Mouse (Mus musculus) left cerebral cortex, postnatal 4 days (tissue): Measurements from ENCODE around the gene Olfr165. TPM values are rescaled to one million over a fixed set of nuclear protein-coding genes. Genes with fewer than 3 reads are reported as not detected.
"Not testable (repeated sequence)": the region's sequence is repeated elsewhere in the genome, so short reads cannot be mapped to it uniquely, and the experiment has no call there.

Experiments used
- DNase-seq: peaks from one replicate; pipeline ENCODE4 v3.0.0-alpha.2; 2022
- intact Hi-C: fragments of 180-260 bp; cut with DNase I; formaldehyde crosslinking; loops from one replicate; pipeline ENCODE4 v1.15.1; 2025
- total RNA-seq, 2 experiments: library from RNA; stranded (reverse); gene quantifications; 2 replicates each; pipeline ENCODE4 v1.2.3; 2021

Olfr165 gene
- not detected for total RNA-seq

GRCm38 (mm10) chr16:19423034-19423433 is at the start of gene Olfr165:
Gene Olfr165, minus strand, starts transcription at chr16:19423134.
- intact Hi-C loops = no loop called here
- no peak for DNase-seq

DNA sequence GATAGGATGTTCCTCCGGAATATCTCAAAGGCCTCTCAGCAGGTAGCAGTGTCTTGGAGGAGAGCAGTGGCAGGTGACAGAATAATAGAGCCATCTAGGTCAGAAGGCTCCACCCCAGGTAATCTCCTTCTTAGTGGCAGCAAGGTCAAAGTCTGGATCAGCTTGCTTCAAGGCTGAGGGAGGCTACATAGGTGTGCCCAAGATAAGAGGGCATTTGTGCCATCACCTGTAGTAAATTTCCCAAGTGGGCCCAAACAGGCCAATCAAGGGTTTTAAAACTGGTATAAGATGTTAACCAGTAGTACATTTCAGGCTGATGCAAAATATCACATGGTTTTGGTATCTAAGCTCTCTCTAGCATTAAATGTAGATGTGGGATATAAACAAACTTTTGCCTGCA is 41.4 kb upstream of the Olfr165 start:
- DNase-seq = no peak
- intact Hi-C loops = no loop called here

- DNase-seq, intact Hi-C loops: not testable (repeated sequence)
Observed at GRCm38 (mm10) chr16:19458741-19459140, 35.8 kb upstream of the Olfr165 start.

DNA sequence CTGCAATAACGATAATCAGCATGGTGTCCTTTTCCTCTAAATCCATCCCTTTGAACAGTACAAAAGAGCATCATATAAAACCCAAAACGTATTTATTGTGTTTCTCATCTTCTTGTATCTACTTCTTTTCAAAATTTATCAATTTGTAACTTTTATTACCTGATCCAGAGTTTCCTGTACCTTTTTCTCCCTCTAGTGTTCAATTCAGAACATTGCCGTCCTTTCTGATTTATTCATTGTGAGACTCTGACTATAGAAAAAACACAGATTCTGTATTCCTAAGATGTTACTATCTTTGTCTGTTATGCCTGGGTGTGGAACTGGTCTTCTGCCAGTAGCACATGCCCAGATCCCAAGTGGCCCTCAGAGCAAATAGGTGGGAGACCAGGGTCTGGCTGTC is 35.0 kb downstream of the Olfr165 start:
- intact Hi-C loops = no loop called here
- no peak for DNase-seq

Other genes with a start within 250 kb of the Olfr165 start
- not detected for gene Olfr164, start 109.1 kb downstream of the Olfr165 start, total RNA-seq
- gene Olfr166, start 60.6 kb upstream of the Olfr165 start, total RNA-seq = not detected
- not detected for gene Olfr167, start 99.1 kb upstream of the Olfr165 start, total RNA-seq
- not detected for gene Olfr168, start 112.4 kb upstream of the Olfr165 start, total RNA-seq
- not detected for gene Olfr169, start 148.7 kb upstream of the Olfr165 start, total RNA-seq
- gene Olfr170, start 188.7 kb upstream of the Olfr165 start, total RNA-seq = not detected
- not detected for gene Olfr171, start 206.8 kb upstream of the Olfr165 start, total RNA-seq